In the genomic region with DNA sequence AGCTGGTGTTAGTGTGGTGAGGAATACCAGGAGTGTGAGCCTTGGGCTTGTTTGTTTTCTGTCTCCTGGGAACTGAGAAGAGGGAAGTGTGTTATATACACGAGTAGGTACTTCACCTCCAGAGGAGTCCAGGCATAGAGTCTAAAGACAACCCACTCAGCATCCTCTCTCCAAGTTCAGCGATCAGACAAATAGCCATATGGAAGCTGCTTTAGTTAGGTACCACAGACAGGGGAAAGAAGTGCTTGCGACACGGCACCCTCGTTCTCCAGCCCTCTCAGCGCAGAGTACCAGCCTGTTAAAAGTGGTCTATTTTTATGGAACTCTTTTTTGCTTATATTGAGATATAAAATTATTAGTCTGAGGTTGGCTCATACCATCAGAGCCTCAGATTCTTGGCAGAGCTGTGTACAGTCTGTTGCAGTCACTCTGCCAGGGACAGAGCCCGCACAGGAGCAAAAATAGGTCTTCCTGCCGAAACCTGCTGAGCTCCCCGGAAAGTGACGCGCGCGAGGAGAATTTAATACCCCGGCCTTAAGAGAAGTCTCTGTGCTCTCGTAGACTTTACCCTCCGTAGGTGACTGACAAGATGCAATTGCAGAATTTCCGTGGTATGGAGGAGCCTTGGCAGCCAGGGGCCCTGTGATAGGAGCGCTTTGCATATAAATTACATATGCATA, we compare ENCODE assay signal across 10 mouse cellular contexts.
DNase-seq lines count a peak whose midpoint lies in the region; ATAC-seq lines count a peak whose summit lies in the region.
"Had no signal": no experiment of that assay in that cellular context is flagged by ENCODE, and none has a peak within 500 bp of the region (broad histone marks: within the 10 kb centered on the region; RNA-seq: fewer than 3 reads in every experiment).

No protein-coding gene starts in this region.

- intact Hi-C loops in left cerebral cortex, postnatal 25 days (cut with DNase I) = no loop called here

- H3K4me2 ChIP-seq in limb, embryonic 13.5 days (replicated peaks) = 0 out of 2 replicates have a peak overlapping the region, but pooled peaks have one; percentile 3
- no peak overlapping the region for H3K4me2 ChIP-seq in midbrain, embryonic 15.5 days

- H3K36me3 ChIP-seq in limb, embryonic 13.5 days = no peaks in the 10 kb centered on the region
- H3K36me3 ChIP-seq in limb, embryonic 10.5 days = no peaks in the 10 kb centered on the region
- H3K36me3 ChIP-seq in midbrain, embryonic 15.5 days (replicated peaks) = no peaks in the 10 kb centered on the region

- no peak overlapping the region for H3K4me3 ChIP-seq in limb, embryonic 13.5 days
- H3K4me3 ChIP-seq in limb, embryonic 10.5 days = no peak overlapping the region
- H3K4me3 ChIP-seq in midbrain, embryonic 15.5 days = no peak overlapping the region

- DNase-seq in limb, embryonic 10.5 days (ENCODE audit: low spot score) = no peak
- DNase-seq in cerebellum, adult 18-20 months = peak; percentile 86 to 91
- peak; percentile 43 to 61 for DNase-seq in frontal cortex, adult 2 months (ENCODE audit: extremely low spot score in 1 of 2, low spot score in 1 of 2)
- DNase-seq in left cerebral cortex, postnatal 25 days (ENCODE audit: low spot score in 2 of 2) = peak; percentile 45 to 75
- no peak for DNase-seq in kidney, adult 11 months
- no peak for DNase-seq in ovary, adult 18-20 months (ENCODE audit: low spot score)
- DNase-seq: kidney, adult 9 months; liver had no signal

- no peaks in the 10 kb centered on the region for H3K9me3 ChIP-seq in limb, embryonic 13.5 days
- H3K9me3 ChIP-seq in limb, embryonic 10.5 days (replicated peaks) = no peaks in the 10 kb centered on the region
- no peaks in the 10 kb centered on the region for H3K9me3 ChIP-seq in midbrain, embryonic 15.5 days

- no peak overlapping the region for H3K9ac ChIP-seq in limb, embryonic 13.5 days
- no peak overlapping the region for H3K9ac ChIP-seq in midbrain, embryonic 15.5 days

- H3K27me3 ChIP-seq in limb, embryonic 13.5 days = peaks cover 9% of the 10 kb centered on the region; the same call in 1 of the 2 replicates
- 0 out of 2 replicates have a peak, but pooled peaks cover 8% of the 10 kb centered on the region for H3K27me3 ChIP-seq in limb, embryonic 10.5 days (ENCODE audit: low read depth, poor library complexity, severe bottlenecking)
- H3K27me3 ChIP-seq in midbrain, embryonic 15.5 days (replicated peaks) = no peaks in the 10 kb centered on the region

- no peak for ATAC-seq in limb, embryonic 13.5 days (ENCODE audit: low FRiP score, low read depth)
- ATAC-seq in midbrain, embryonic 15.5 days (replicated peaks) = no peak

- 0 out of 2 replicates have a peak, but pooled peaks cover 10% of the 10 kb centered on the region for H3K4me1 ChIP-seq in limb, embryonic 13.5 days
- H3K4me1 ChIP-seq in limb, embryonic 10.5 days = no peaks in the 10 kb centered on the region
- H3K4me1 ChIP-seq in midbrain, embryonic 15.5 days = no peaks in the 10 kb centered on the region

- H3K27ac ChIP-seq in limb, embryonic 13.5 days = no peak overlapping the region
- no peak overlapping the region for H3K27ac ChIP-seq in limb, embryonic 10.5 days
- H3K27ac ChIP-seq in midbrain, embryonic 15.5 days = no peak overlapping the region

- WGBS in limb, embryonic 13.5 days = 55% methylated on average over 18 of the region's 18 CpGs
- WGBS in limb, embryonic 10.5 days = 73% methylated on average over 18 of the region's 18 CpGs
- 67% methylated on average over 18 of the region's 18 CpGs for WGBS in midbrain, embryonic 15.5 days

Comparison
In these comparisons a context has a peak if more than half of its experiments do, and no peak if none do; other contexts are left out.
1. DNase-seq: peak in cerebellum, adult 18-20 months (2 of 2), frontal cortex, adult 2 months (2 of 2) and left cerebral cortex, postnatal 25 days (2 of 2); none in limb, embryonic 10.5 days (single experiment), kidney, adult 11 months (single experiment) and ovary, adult 18-20 months (single experiment).